Mouse (Mus musculus) limb, embryonic 14.5 days (tissue): ENCODE data around the gene Slc24a4. TPM values are rescaled to one million over a fixed set of nuclear protein-coding genes. Genes with fewer than 3 reads are reported as not detected.

Experiments
- ATAC-seq: fragments of 200-750 bp; cut with Nextera tagmentation; 2 replicates; pipeline ENCODE4 v1.8.0; 2017; ENCODE audit warnings: low read depth, moderate number of reproducible peaks, moderate TSS enrichment; ENCODE audit not compliant: low FRiP score
- DNase-seq: peaks from one replicate; pipeline ENCODE4 v3.0.0-alpha.2; 2015; ENCODE audit warnings: low spot score
- H3K27ac ChIP-seq: fragments of 300-500 bp; sonication (generic); replicated peaks from 2 replicates; pipeline ENCODE4 v1.5.1; 2014; ENCODE audit warnings: low read depth, mild to moderate bottlenecking, low read length, moderate library complexity, mixed read lengths
- H3K27me3 ChIP-seq: fragments of 300-500 bp; sonication (generic); 2 replicates; pipeline ENCODE4 v1.6.1; 2014; ENCODE audit warnings: low read length, mixed read lengths; ENCODE audit not compliant: control insufficient read depth, insufficient read depth
- H3K36me3 ChIP-seq: fragments of 300-500 bp; sonication (generic); 2 replicates; pipeline ENCODE4 v1.6.1; 2014; ENCODE audit warnings: mild to moderate bottlenecking, low read length, moderate library complexity, mixed read lengths; ENCODE audit not compliant: control insufficient read depth, insufficient read depth
- H3K4me1 ChIP-seq: fragments of 300-500 bp; sonication (generic); 2 replicates; pipeline ENCODE4 v1.6.1; 2014; ENCODE audit warnings: antibody characterized with exemption, low read length, mixed read lengths; ENCODE audit not compliant: control insufficient read depth, insufficient read depth
- H3K4me2 ChIP-seq: fragments of 300-500 bp; sonication (generic); replicated peaks from 2 replicates; pipeline ENCODE4 v1.6.1; 2014; ENCODE audit warnings: low read depth, mild to moderate bottlenecking, low read length, moderate library complexity; ENCODE audit not compliant: severe bottlenecking
- H3K4me3 ChIP-seq: fragments of 300-500 bp; sonication (generic); replicated peaks from 2 replicates; pipeline ENCODE4 v1.5.1; 2014; ENCODE audit warnings: low read length
- H3K9ac ChIP-seq: fragments of 300-500 bp; sonication (generic); 2 replicates; pipeline ENCODE4 v1.6.1; 2014; ENCODE audit warnings: mild to moderate bottlenecking, low read depth, low read length, moderate library complexity; ENCODE audit not compliant: severe bottlenecking
- H3K9me3 ChIP-seq: fragments of 300-500 bp; sonication (generic); 2 replicates; pipeline ENCODE4 v1.6.1; 2016; ENCODE audit warnings: low read length; ENCODE audit not compliant: control insufficient read depth
- POLR2A ChIP-seq: fragments of 200-500 bp; IDR thresholded peaks from 2 replicates; pipeline ENCODE4 v1.8.0; 2012; ENCODE audit warnings: inconsistent platforms, mild to moderate bottlenecking, moderate library complexity, borderline replicate concordance; ENCODE audit not compliant: insufficient read depth, insufficient read length; ENCODE audit errors: extremely low read depth
- WGBS: fragments of 180-500 bp; shearing (Covaris S2); extraction: QIAGEN DNeasy Blood & Tissue Kit; methylation state at CpG from one replicate; pipeline ENCODE4 v1.1.7; 2014; 5-methylcytosine and 5-hydroxymethylcytosine counted together
- polyA plus RNA-seq, 2 experiments: library from polyadenylated mRNA; depleted of rRNA in 1 of 2; stranded (reverse) in 1 of 2; unstranded in 1 of 2; fragments of >200 nt; fragmentation: Nextera tagmentation in 1 of 2; extraction: Ambion mirVana in 1 of 2; gene quantifications; 2 replicates each; pipeline versions ENCODE4 v1.2.1 to v1.2.3; 2012 to 2014

Slc24a4 gene
- polyA plus RNA-seq, 2 experiments: 0.77 to 1.7 TPM

DNA sequence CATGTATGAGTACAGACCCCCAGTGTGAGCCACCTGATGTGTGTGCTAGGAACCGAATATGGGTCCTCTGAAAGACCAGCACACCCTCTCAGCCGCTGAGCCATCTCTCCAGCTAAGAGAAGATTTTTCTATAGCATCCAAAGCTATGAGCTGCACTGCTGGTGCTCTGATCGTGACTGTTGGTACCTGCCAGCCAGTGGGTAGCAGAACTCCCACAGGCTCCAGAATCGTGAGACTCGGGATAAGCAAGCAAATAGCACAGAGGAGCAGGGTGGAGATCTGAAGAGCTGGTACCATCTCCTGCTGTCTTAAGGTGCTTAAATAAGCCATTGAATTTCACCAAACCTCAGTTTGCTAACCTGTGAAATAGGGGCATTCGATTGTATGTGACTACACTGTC lies 119.6 kb downstream of the Slc24a4 start:
- no peaks in the 10 kb centered on the region for H3K27me3 ChIP-seq
- H3K36me3 ChIP-seq: no peaks in the 10 kb centered on the region
- no peak for ATAC-seq
- WGBS: 84% methylated on average over 6 of the region's 6 CpGs
- H3K9me3 ChIP-seq: no peaks in the 10 kb centered on the region
- H3K4me1 ChIP-seq: no peaks in the 10 kb centered on the region
- H3K9ac ChIP-seq: no peak overlapping the region
- no peak for TF ChIP-seq POLR2A
- no peak overlapping the region for H3K27ac ChIP-seq
- no peak overlapping the region for H3K4me2 ChIP-seq
- H3K4me3 ChIP-seq: no peak overlapping the region
- DNase-seq: no peak

DNA sequence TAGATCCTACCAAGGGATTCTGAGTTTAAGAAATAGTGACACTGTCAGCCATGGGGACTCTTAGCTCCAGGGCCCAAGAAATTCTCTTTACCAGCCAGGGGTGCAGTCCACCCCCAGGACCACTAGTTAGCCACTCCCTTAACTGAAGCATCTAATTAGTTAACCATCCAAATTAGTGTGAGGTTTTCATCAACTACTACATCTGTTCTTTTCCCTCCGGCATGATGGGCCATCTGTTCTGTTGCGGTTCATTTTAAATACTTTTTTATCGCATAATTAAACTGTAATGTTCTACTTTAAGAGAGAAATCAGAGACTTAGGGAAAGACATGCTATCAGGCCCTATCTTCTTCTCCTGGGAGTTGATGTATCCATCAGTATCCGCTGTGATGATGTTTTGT lies 121.8 kb downstream of the Slc24a4 start:
- Histone ChIP-seq H3K4me3 (no peak overlapping the region), H3K27ac (no peak overlapping the region), H3K9ac (no peak overlapping the region), H3K4me1 (no peaks in the 10 kb centered on the region), H3K9me3 (no peaks in the 10 kb centered on the region), H3K36me3 (no peaks in the 10 kb centered on the region), H3K27me3 (no peaks in the 10 kb centered on the region), H3K4me2 (no peak overlapping the region)
- no peak for ATAC-seq
- no peak for DNase-seq
- 79% methylated on average over 4 of the region's 4 CpGs for WGBS
- no peak for TF ChIP-seq POLR2A

DNA sequence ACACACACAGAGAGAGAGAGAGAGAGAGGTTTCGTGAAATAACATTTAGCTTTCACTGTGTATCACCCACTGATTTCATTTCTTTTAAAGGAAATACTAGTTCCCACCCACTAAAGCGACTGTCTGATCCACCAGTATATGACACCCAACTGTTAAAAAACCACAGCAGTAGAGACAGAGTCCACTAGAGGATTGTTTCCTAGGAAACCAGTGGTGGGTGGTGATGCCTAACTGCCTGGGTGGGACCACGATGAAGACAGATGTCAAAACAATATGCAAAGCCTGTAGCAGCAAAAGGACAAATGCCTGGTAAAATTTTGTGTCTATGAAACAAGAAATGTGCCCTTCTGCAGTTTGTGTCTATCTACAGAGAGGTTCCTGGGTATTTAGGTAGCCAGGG lies 122.5 kb downstream of the Slc24a4 start:
- Histone ChIP-seq H3K9me3 (no peaks in the 10 kb centered on the region), H3K4me3 (no peak overlapping the region), H3K4me2 (no peak overlapping the region), H3K27ac (no peak overlapping the region), H3K27me3 (no peaks in the 10 kb centered on the region), H3K36me3 (no peaks in the 10 kb centered on the region), H3K9ac (no peak overlapping the region), H3K4me1 (no peaks in the 10 kb centered on the region)
- DNase-seq (no peak), ATAC-seq (no peak)
- no peak for TF ChIP-seq POLR2A
- 77% methylated on average over 3 of the region's 3 CpGs for WGBS

DNA sequence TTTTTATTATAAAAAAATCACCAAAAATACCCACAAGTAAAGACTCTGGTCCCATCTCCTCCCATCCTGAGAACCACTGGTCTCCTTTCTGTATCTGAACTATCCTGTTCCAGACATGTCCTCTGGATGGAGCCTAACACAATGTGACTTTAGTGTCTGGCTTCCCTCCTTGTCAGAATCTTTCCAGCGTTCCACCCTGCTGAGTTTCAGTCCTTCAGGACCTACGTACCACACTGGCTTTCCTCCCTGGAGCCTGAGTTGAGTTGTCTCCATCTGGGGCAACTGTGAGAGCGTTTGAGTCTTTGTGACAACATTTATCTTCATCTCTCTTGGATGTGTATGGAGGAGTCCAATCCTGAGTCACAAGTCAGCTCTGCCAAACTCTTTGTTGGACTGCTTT lies 123.5 kb downstream of the Slc24a4 start:
- DNase-seq: no peak
- H3K27ac ChIP-seq: no peak overlapping the region
- no peak overlapping the region for H3K9ac ChIP-seq
- H3K36me3 ChIP-seq: no peaks in the 10 kb centered on the region
- H3K4me2 ChIP-seq: no peak overlapping the region
- H3K4me1 ChIP-seq: no peaks in the 10 kb centered on the region
- WGBS: 63% methylated on average over 3 of the region's 3 CpGs
- ATAC-seq: no peak
- H3K27me3 ChIP-seq: no peaks in the 10 kb centered on the region
- no peaks in the 10 kb centered on the region for H3K9me3 ChIP-seq
- no peak for TF ChIP-seq POLR2A
- no peak overlapping the region for H3K4me3 ChIP-seq

DNA sequence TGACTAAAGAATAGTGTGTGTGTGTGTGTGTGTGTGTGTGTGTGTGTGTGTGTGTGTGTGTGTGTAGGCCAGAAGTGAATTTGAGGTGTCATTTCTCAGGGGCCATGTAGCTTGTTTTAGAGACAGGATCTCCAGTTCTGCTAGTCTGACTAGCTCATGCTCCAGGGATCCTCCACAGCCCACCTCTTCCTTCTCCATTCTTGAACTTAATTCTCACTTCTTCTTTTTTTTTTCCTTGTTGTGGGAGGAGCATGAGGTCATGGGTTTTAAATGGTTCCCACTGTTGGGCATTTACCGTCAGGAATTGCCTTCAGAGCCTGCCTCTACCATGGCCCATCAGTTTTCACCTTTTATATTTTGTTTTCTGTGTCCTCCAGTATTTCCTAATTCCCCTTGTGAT lies 124.0 kb downstream of the Slc24a4 start:
- no peak for DNase-seq
- no peaks in the 10 kb centered on the region for H3K27me3 ChIP-seq
- H3K27ac ChIP-seq: no peak overlapping the region
- H3K36me3 ChIP-seq: no peaks in the 10 kb centered on the region
- no peaks in the 10 kb centered on the region for H3K4me1 ChIP-seq
- no peak overlapping the region for H3K4me3 ChIP-seq
- H3K4me2 ChIP-seq: no peak overlapping the region
- H3K9ac ChIP-seq: no peak overlapping the region
- no peak for TF ChIP-seq POLR2A
- 58% methylated on average over 1 of the region's 1 CpGs for WGBS
- no peaks in the 10 kb centered on the region for H3K9me3 ChIP-seq
- ATAC-seq: no peak

DNA sequence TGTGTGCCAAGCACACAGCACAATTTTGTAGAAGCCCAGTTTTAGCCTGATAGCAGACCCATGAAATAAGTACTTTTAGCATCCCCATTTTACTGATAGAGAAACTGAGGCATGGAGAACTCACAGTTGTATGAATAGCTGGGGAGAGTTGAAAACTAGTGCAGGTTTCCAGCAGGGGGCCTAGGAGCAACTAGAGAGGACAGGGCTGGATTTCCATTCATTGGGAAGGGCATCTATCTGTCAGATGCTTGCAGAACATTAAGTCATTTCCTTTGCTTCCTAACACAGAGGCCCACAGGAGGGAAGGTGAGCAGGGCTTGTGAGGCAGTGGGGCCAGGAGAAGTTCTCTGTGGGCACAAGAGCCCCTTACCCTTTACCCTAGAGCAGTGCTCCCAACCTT lies 126.5 kb downstream of the Slc24a4 start:
- Histone ChIP-seq H3K27ac (no peak overlapping the region), H3K4me3 (no peak overlapping the region), H3K4me1 (no peaks in the 10 kb centered on the region), H3K9ac (no peak overlapping the region), H3K27me3 (no peaks in the 10 kb centered on the region), H3K36me3 (no peaks in the 10 kb centered on the region), H3K4me2 (no peak overlapping the region), H3K9me3 (no peaks in the 10 kb centered on the region)
- TF ChIP-seq POLR2A: no peak
- ATAC-seq (no peak), DNase-seq (no peak)
